Mouse (Mus musculus) liver, postnatal 0 days (tissue): ENCODE measurements around the gene Itga6.

Experiments used
- CTCF ChIP-seq: sonication (generic); IDR thresholded peaks from 2 replicates; pipeline ENCODE4 v1.5.1; 2016; ENCODE audit warnings: antibody characterized with exemption, low read depth
- EP300 ChIP-seq: IDR thresholded peaks from 2 replicates; pipeline ENCODE4 v1.6.1; 2016; ENCODE audit warnings: antibody characterized with exemption, low read depth, mild to moderate bottlenecking

DNA sequence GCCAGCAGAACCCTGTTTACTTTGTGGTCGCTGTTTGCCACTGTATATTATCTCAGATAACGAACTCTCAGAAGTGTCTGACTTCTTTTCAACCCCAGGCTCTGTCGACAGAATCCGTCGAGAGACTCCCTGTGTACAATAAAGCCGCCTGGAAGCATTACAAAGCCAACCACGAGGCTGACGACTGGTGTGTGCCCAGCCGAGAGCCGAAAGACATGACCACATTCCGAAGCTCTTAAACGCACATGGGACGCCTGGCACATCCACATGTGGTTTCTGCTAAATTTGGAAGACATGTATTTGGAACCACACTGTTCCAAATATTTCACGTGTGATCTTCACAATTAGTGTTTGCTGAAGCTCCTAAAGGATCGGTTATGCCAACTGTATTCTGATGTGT is 154.5 kb downstream of the Itga6 start:
- no peak for TF ChIP-seq CTCF
- no peak for TF ChIP-seq EP300
